Mouse (Mus musculus) hindbrain, embryonic 11.5 days (tissue): ENCODE measurements at regions not wholly inside any gene's neighbourhood (a gene's known extent, or its start where the extent isn't known, plus 50 kb on each side); places are given as distances from the start of the nearest gene placed in this dataset.
A peak's percentile ranks its signal among the peaks of the same experiment; 100 is the strongest.

ENCODE experiments used
- ATAC-seq: fragments of 200-750 bp; cut with Nextera tagmentation; 2 replicates; pipeline ENCODE4 v1.8.0; 2017; ENCODE audit warnings: mild to moderate bottlenecking, moderate TSS enrichment, moderate library complexity; ENCODE audit not compliant: low FRiP score
- DNase-seq: peaks from one replicate; pipeline ENCODE4 v3.0.0-alpha.2; 2015; ENCODE audit warnings: low spot score
- H3K27ac ChIP-seq: fragments of 300-500 bp; sonication (generic); 2 replicates; pipeline ENCODE4 v1.5.1; 2014; ENCODE audit warnings: mild to moderate bottlenecking, low read depth, low read length
- H3K27me3 ChIP-seq: fragments of 300-500 bp; sonication (generic); 2 replicates; pipeline ENCODE4 v1.6.1; 2014; ENCODE audit warnings: mild to moderate bottlenecking, low read length, moderate library complexity, mixed read lengths; ENCODE audit not compliant: control insufficient read depth, insufficient read depth
- H3K36me3 ChIP-seq: fragments of 300-500 bp; sonication (generic); 2 replicates; pipeline ENCODE4 v1.6.1; 2014; ENCODE audit warnings: mild to moderate bottlenecking, low read length, moderate library complexity, mixed read lengths; ENCODE audit not compliant: control insufficient read depth, insufficient read depth
- H3K4me1 ChIP-seq: fragments of 300-500 bp; sonication (generic); replicated peaks from 2 replicates; pipeline ENCODE4 v1.6.1; 2014; ENCODE audit warnings: low read length, mixed read lengths; ENCODE audit not compliant: control insufficient read depth, insufficient read depth
- H3K4me2 ChIP-seq: fragments of 300-500 bp; sonication (generic); replicated peaks from 2 replicates; pipeline ENCODE4 v1.6.1; 2014; ENCODE audit warnings: mild to moderate bottlenecking, low read depth, low read length
- H3K4me3 ChIP-seq: fragments of 300-500 bp; sonication (generic); 2 replicates; pipeline ENCODE4 v1.5.1; 2014; ENCODE audit warnings: low read depth, low read length
- H3K9ac ChIP-seq: fragments of 300-500 bp; sonication (generic); 2 replicates; pipeline ENCODE4 v1.6.1; 2014; ENCODE audit warnings: low read depth, low read length
- H3K9me3 ChIP-seq: fragments of 300-500 bp; sonication (generic); 2 replicates; pipeline ENCODE4 v1.6.1; 2016; ENCODE audit warnings: low read length; ENCODE audit not compliant: control insufficient read depth
- WGBS: fragments of 180-500 bp; shearing (Covaris S2); extraction: QIAGEN DNeasy Blood & Tissue Kit; methylation state at CpG from one replicate; pipeline ENCODE4 v1.1.7; 2014; 5-methylcytosine and 5-hydroxymethylcytosine counted together

GRCm38 (mm10) chr2:123023918-123024317, 258.9 kb downstream of the Sqor start:
- no peak overlapping the region for H3K9ac ChIP-seq
- no peaks in the 10 kb centered on the region for H3K9me3 ChIP-seq
- H3K4me2 ChIP-seq = no peak overlapping the region
- no peaks in the 10 kb centered on the region for H3K36me3 ChIP-seq
- DNase-seq (no peak), ATAC-seq (no peak)
- H3K4me1 ChIP-seq = no peaks in the 10 kb centered on the region
- H3K27me3 ChIP-seq = no peaks in the 10 kb centered on the region
- WGBS = 80% methylated on average over 4 of the region's 4 CpGs
- H3K27ac ChIP-seq = no peak overlapping the region
- H3K4me3 ChIP-seq = no peak overlapping the region

- no peaks in the 10 kb centered on the region for H3K27me3 ChIP-seq
- H3K9ac ChIP-seq = no peak overlapping the region
- H3K4me1 ChIP-seq = no peaks in the 10 kb centered on the region
- ATAC-seq (no peak), DNase-seq (no peak)
- no peaks in the 10 kb centered on the region for H3K36me3 ChIP-seq
- no peaks in the 10 kb centered on the region for H3K9me3 ChIP-seq
- WGBS = 95% methylated on average over 1 of the region's 1 CpGs
- H3K4me3 ChIP-seq = no peak overlapping the region
- no peak overlapping the region for H3K27ac ChIP-seq
- no peak overlapping the region for H3K4me2 ChIP-seq
These were observed 259.3 kb downstream of the Sqor start for GRCm38 (mm10) chr2:123024380-123024779.

- ATAC-seq = no peak
- no peaks in the 10 kb centered on the region for H3K36me3 ChIP-seq
- DNase-seq = no peak
These were observed 260.0 kb downstream of the Sqor start for GRCm38 (mm10) chr2:123024976-123025585.

GRCm38 (mm10) chr2:123047321-123047720, 282.3 kb downstream of the Sqor start:
- H3K36me3 ChIP-seq = no peaks in the 10 kb centered on the region
- no peak for DNase-seq
- H3K4me1 ChIP-seq = no peaks in the 10 kb centered on the region
- no peak overlapping the region for H3K4me3 ChIP-seq
- ATAC-seq = no peak
- no peaks in the 10 kb centered on the region for H3K27me3 ChIP-seq
- no peaks in the 10 kb centered on the region for H3K9me3 ChIP-seq
- H3K4me2 ChIP-seq = no peak overlapping the region
- H3K9ac ChIP-seq = no peak overlapping the region
- no peak overlapping the region for H3K27ac ChIP-seq

More at GRCm38 (mm10) chr2:123024976-123025585, 260.0 kb downstream of the Sqor start:
- H3K4me2 ChIP-seq = no peak overlapping the region
- no peaks in the 10 kb centered on the region for H3K4me1 ChIP-seq
- H3K4me3 ChIP-seq = no peak overlapping the region
- H3K27me3 ChIP-seq = no peaks in the 10 kb centered on the region
- H3K9me3 ChIP-seq = no peaks in the 10 kb centered on the region
- H3K9ac ChIP-seq = no peak overlapping the region
- 87% methylated on average over 4 of the region's 4 CpGs for WGBS
- no peak overlapping the region for H3K27ac ChIP-seq

- Histone ChIP-seq H3K4me1 (no peaks in the 10 kb centered on the region), H3K27ac (no peak overlapping the region), H3K4me2 (no peak overlapping the region), H3K36me3 (no peaks in the 10 kb centered on the region), H3K9ac (no peak overlapping the region), H3K9me3 (no peaks in the 10 kb centered on the region), H3K4me3 (no peak overlapping the region), H3K27me3 (no peaks in the 10 kb centered on the region)
- ATAC-seq = no peak
- DNase-seq = no peak
- WGBS = 83% methylated on average over 1 of the region's 1 CpGs
These were observed 299.6 kb downstream of the Sqor start for GRCm38 (mm10) chr2:123064648-123065047.

- Histone ChIP-seq H3K4me1 (no peaks in the 10 kb centered on the region), H3K27ac (no peak overlapping the region), H3K9ac (no peak overlapping the region), H3K4me3 (no peak overlapping the region), H3K9me3 (no peaks in the 10 kb centered on the region), H3K27me3 (no peaks in the 10 kb centered on the region), H3K36me3 (no peaks in the 10 kb centered on the region), H3K4me2 (no peak overlapping the region)
- ATAC-seq (0 out of 2 replicates have a peak, but pooled peaks have one; percentile 47), DNase-seq (no peak)
- 61% methylated on average over 5 of the region's 5 CpGs for WGBS
These were observed 303.8 kb downstream of the Sqor start for GRCm38 (mm10) chr2:123068809-123069208.

- Histone ChIP-seq H3K4me2 (no peak overlapping the region), H3K36me3 (no peaks in the 10 kb centered on the region), H3K4me1 (no peaks in the 10 kb centered on the region), H3K27me3 (no peaks in the 10 kb centered on the region), H3K27ac (no peak overlapping the region), H3K4me3 (no peak overlapping the region), H3K9me3 (no peaks in the 10 kb centered on the region), H3K9ac (no peak overlapping the region)
- no peak for DNase-seq
- no peak for ATAC-seq
- 89% methylated on average over 2 of the region's 2 CpGs for WGBS
These were observed 307.6 kb downstream of the Sqor start for GRCm38 (mm10) chr2:123072653-123073052.

GRCm38 (mm10) chr2:123073476-123074085, 308.5 kb downstream of the Sqor start:
- Histone ChIP-seq H3K9ac (no peak overlapping the region), H3K36me3 (no peaks in the 10 kb centered on the region), H3K27ac (no peak overlapping the region), H3K4me2 (no peak overlapping the region), H3K9me3 (no peaks in the 10 kb centered on the region), H3K27me3 (no peaks in the 10 kb centered on the region), H3K4me1 (no peaks in the 10 kb centered on the region), H3K4me3 (no peak overlapping the region)
- ATAC-seq (no peak), DNase-seq (no peak)
- 47% methylated on average over 4 of the region's 4 CpGs for WGBS

GRCm38 (mm10) chr2:123092726-123093125, 327.7 kb downstream of the Sqor start:
- Histone ChIP-seq H3K27ac (no peak overlapping the region), H3K27me3 (no peaks in the 10 kb centered on the region), H3K9ac (no peak overlapping the region), H3K4me2 (no peak overlapping the region), H3K9me3 (no peaks in the 10 kb centered on the region), H3K36me3 (no peaks in the 10 kb centered on the region), H3K4me3 (no peak overlapping the region), H3K4me1 (no peaks in the 10 kb centered on the region)
- DNase-seq (no peak), ATAC-seq (no peak)
- WGBS = 86% methylated on average over 1 of the region's 1 CpGs
